Mouse (Mus musculus): ENCODE measurements at regions not wholly inside any gene's neighbourhood (a gene's known extent, or its start where the extent isn't known, plus 50 kb on each side); places are given as distances from the start of the nearest gene placed in this dataset.
A peak's percentile ranks its signal among the peaks of the same experiment; 100 is the strongest.

DNA sequence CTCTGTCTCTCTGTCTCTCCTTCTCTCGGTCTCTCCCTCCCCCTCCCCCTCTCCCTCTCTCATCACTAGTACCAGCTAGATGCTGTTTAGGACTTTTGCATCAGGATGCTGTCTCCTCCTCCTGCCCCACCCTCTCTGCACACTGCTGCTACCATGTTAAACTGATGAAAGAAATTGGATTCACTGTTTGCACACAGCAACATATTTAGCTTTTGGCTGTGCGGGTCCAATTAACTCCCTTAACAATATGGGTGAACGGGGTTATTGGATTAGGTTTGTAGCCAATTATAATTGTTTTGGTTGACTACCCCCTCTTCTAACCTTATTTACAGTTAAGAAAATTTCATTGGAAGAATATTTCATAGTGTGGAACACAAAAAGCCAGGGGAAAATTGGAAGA, 424.0 kb upstream of the Sorcs1 start:
- Histone ChIP-seq H3K4me3 (ENCODE audit: insufficient read depth, low read length) (no peak overlapping the region), H3K4me1 (ENCODE audit: control insufficient read depth, insufficient read depth, low read length) (no peaks in the 10 kb centered on the region), H3K27ac (ENCODE audit: insufficient read depth, low read length) (no peak overlapping the region)
- TF ChIP-seq POLR2A (IDR thresholded peaks at IDR 0.05; ENCODE audit: extremely low read depth, insufficient read depth, low read length) (no peak), CTCF (IDR thresholded peaks at IDR 0.05; ENCODE audit: extremely low read depth, insufficient read depth, low read length) (no peak)

GRCm38 (mm10) chr19:51074762-51075161, 396.3 kb upstream of the Sorcs1 start:
- Histone ChIP-seq H3K27ac (ENCODE audit: insufficient read depth, low read length) (no peak overlapping the region), H3K4me3 (ENCODE audit: insufficient read depth, low read length) (no peak overlapping the region), H3K4me1 (ENCODE audit: control insufficient read depth, insufficient read depth, low read length) (no peaks in the 10 kb centered on the region)
- TF ChIP-seq POLR2A (IDR thresholded peaks at IDR 0.05; ENCODE audit: extremely low read depth, insufficient read depth, low read length) = no peak
- TF ChIP-seq CTCF (IDR thresholded peaks at IDR 0.05; ENCODE audit: extremely low read depth, insufficient read depth, low read length) = no peak

- H3K4me3 ChIP-seq (ENCODE audit: insufficient read depth, low read length) = no peak overlapping the region
- no peak overlapping the region for H3K27ac ChIP-seq (ENCODE audit: insufficient read depth, low read length)
- H3K4me1 ChIP-seq (ENCODE audit: control insufficient read depth, insufficient read depth, low read length) = no peaks in the 10 kb centered on the region
- TF ChIP-seq CTCF (IDR thresholded peaks at IDR 0.05; ENCODE audit: extremely low read depth, insufficient read depth, low read length) (no peak), POLR2A (IDR thresholded peaks at IDR 0.05; ENCODE audit: extremely low read depth, insufficient read depth, low read length) (no peak)
Observed at GRCm38 (mm10) chr19:51059961-51060665, 381.7 kb upstream of the Sorcs1 start.

GRCm38 (mm10) chr19:51043544-51043943, 365.1 kb upstream of the Sorcs1 start:
- TF ChIP-seq CTCF (IDR thresholded peaks at IDR 0.05; ENCODE audit: extremely low read depth, insufficient read depth, low read length) (no peak), POLR2A (IDR thresholded peaks at IDR 0.05; ENCODE audit: extremely low read depth, insufficient read depth, low read length) (no peak)
- no peaks in the 10 kb centered on the region for H3K4me1 ChIP-seq (ENCODE audit: control insufficient read depth, insufficient read depth, low read length)
- H3K4me3 ChIP-seq (ENCODE audit: insufficient read depth, low read length) = no peak overlapping the region
- H3K27ac ChIP-seq (ENCODE audit: insufficient read depth, low read length) = no peak overlapping the region

DNA sequence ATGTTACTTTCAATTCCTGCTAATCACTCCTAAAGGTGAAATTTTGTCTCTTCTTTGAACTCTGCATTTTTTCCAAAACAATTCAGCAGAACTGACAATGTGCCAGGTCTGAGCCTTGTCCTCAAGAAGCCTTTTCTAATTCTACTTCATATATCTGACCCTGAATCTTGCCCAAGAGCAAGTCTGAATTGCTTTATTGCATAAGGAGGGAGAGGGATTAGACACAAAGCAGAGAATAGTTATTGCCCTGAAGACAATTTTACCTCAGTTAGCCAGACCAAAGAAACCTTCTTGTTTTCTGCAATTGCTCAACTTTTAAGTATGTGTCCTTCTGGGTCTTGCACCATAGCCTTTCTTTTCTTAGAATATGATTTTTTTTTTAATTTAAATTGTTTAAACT, 316.0 kb upstream of the Sorcs1 start:
- Histone ChIP-seq H3K27ac (ENCODE audit: insufficient read depth, low read length) (no peak overlapping the region), H3K4me3 (ENCODE audit: insufficient read depth, low read length) (no peak overlapping the region), H3K4me1 (ENCODE audit: control insufficient read depth, insufficient read depth, low read length) (no peaks in the 10 kb centered on the region)
- no peak for TF ChIP-seq POLR2A (IDR thresholded peaks at IDR 0.05; ENCODE audit: extremely low read depth, insufficient read depth, low read length)
- no peak for TF ChIP-seq CTCF (IDR thresholded peaks at IDR 0.05; ENCODE audit: extremely low read depth, insufficient read depth, low read length)

DNA sequence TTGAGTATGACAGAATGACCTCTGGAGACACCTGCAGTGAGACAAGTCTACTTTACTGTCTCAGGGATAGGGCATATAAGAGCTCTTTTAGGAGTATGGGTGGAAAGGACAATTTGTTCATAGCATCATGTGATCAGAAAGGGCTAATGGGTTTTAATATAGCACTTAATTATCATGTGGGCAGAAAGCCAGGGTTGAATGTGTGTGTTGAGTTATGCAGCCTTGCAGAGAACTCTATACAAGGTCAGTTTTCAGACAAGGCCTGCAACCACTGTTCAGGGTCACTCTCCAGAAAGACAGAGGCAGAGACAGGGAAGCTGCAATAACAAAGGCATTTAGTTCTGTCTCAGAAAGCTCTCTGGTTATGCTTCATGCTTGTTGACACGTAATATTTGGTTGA, 292.6 kb upstream of the Sorcs1 start:
- no peak overlapping the region for H3K27ac ChIP-seq (ENCODE audit: insufficient read depth, low read length)
- no peak overlapping the region for H3K4me3 ChIP-seq (ENCODE audit: insufficient read depth, low read length)
- H3K4me1 ChIP-seq (ENCODE audit: control insufficient read depth, insufficient read depth, low read length) = no peaks in the 10 kb centered on the region
- TF ChIP-seq POLR2A (IDR thresholded peaks at IDR 0.05; ENCODE audit: extremely low read depth, insufficient read depth, low read length) = no peak
- no peak for TF ChIP-seq CTCF (IDR thresholded peaks at IDR 0.05; ENCODE audit: extremely low read depth, insufficient read depth, low read length)

DNA sequence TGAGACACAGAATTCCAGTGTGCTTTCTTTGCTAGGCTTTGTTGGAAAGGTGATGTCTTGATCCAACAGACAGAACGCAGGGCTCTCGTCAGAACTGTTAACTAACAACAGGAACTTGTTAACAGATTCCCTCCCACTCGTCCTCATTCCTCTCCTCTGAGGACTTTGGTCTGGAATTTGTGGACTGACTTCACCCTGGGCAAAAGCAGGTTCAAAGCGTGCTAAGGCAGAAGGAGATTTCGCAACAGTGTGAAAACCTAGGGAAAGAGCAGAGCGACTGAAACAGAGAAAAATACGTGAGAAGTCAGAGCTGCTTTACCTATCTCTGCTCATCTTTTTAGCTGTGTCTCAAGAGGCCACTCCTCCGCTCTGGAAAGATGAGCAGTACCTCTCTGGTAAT, 283.5 kb upstream of the Sorcs1 start:
- Histone ChIP-seq H3K4me3 (ENCODE audit: insufficient read depth, low read length) (no peak overlapping the region), H3K27ac (ENCODE audit: insufficient read depth, low read length) (no peak overlapping the region), H3K4me1 (ENCODE audit: control insufficient read depth, insufficient read depth, low read length) (no peaks in the 10 kb centered on the region)
- TF ChIP-seq POLR2A (IDR thresholded peaks at IDR 0.05; ENCODE audit: extremely low read depth, insufficient read depth, low read length) = no peak
- TF ChIP-seq CTCF (IDR thresholded peaks at IDR 0.05; ENCODE audit: extremely low read depth, insufficient read depth, low read length) = no peak

GRCm38 (mm10) chr19:50945006-50945405, 266.6 kb upstream of the Sorcs1 start:
- TF ChIP-seq CTCF (IDR thresholded peaks at IDR 0.05; ENCODE audit: extremely low read depth, insufficient read depth, low read length) (no peak), POLR2A (IDR thresholded peaks at IDR 0.05; ENCODE audit: extremely low read depth, insufficient read depth, low read length) (no peak)
- Histone ChIP-seq H3K4me3 (ENCODE audit: insufficient read depth, low read length) (no peak overlapping the region), H3K4me1 (ENCODE audit: control insufficient read depth, insufficient read depth, low read length) (no peaks in the 10 kb centered on the region), H3K27ac (ENCODE audit: insufficient read depth, low read length) (no peak overlapping the region)

DNA sequence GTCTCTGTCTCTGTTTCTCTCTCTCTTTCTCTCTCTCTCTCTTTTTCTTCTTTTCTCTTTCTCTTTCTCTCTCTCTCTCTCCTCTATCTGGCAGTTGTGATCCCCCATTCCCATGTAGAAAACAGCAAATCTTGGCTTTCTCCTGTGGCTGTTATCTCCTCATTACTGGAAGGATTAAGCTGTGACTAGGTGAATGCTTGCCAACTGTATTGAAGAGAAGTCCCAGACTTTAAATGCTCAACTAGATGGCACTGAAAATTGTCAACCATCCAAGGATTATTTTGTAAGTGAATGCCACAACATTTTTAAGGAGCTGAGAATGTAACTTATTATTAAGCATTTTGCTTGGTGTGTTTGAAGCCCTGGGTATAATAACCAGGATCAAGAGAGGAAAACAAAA, 233.2 kb upstream of the Sorcs1 start:
- H3K4me1 ChIP-seq (ENCODE audit: control insufficient read depth, insufficient read depth, low read length) = no peaks in the 10 kb centered on the region
- TF ChIP-seq CTCF (IDR thresholded peaks at IDR 0.05; ENCODE audit: extremely low read depth, insufficient read depth, low read length) (no peak), POLR2A (IDR thresholded peaks at IDR 0.05; ENCODE audit: extremely low read depth, insufficient read depth, low read length) (no peak)
- no peak overlapping the region for H3K4me3 ChIP-seq (ENCODE audit: insufficient read depth, low read length)
- no peak overlapping the region for H3K27ac ChIP-seq (ENCODE audit: insufficient read depth, low read length)

DNA sequence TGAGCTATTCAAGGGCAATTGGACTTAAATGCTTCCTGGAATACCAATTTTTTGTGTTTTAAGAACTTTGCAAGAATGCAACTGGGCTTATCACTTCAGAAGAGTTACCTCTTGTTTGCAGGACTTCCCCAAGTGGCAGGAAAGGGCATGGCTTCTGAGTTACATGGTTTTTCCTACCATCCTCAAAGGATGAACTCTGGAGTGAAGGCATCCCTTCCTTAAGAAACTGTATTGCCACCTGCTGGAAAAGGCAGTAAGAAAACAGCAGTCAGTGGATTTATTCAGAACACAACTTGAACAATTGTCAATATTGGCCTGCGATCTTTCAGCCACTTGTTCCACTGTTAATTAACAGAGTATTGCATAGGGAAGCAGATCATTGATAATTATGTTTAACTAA, 232.2 kb upstream of the Sorcs1 start:
- no peak for TF ChIP-seq POLR2A (IDR thresholded peaks at IDR 0.05; ENCODE audit: extremely low read depth, insufficient read depth, low read length)
- peak; percentile 12; the same call in 1 of the 2 replicates for TF ChIP-seq CTCF (IDR thresholded peaks at IDR 0.05; ENCODE audit: extremely low read depth, insufficient read depth, low read length)
- no peak overlapping the region for H3K27ac ChIP-seq (ENCODE audit: insufficient read depth, low read length)
- H3K4me3 ChIP-seq (ENCODE audit: insufficient read depth, low read length) = no peak overlapping the region
- no peaks in the 10 kb centered on the region for H3K4me1 ChIP-seq (ENCODE audit: control insufficient read depth, insufficient read depth, low read length)
